Mouse (Mus musculus) spleen, adult 2 months (tissue): Measurements from ENCODE around the gene Npdc1. TPM values are rescaled to one million over a fixed set of nuclear protein-coding genes. Genes with fewer than 3 reads are reported as not detected.

ENCODE experiments used
- DNase-seq, 2 experiments: peaks; one replicate each; pipeline versions ENCODE4 v3.0.0 to v3.0.0-alpha.2; 2012 to 2021; ENCODE audit warnings: low spot score in 2 of 2, low read depth in 1 of 2
- H3K27ac ChIP-seq: fragments of 200-500 bp; 2 replicates; pipeline ENCODE4 v1.5.1; 2012; ENCODE audit warnings: low read length, inconsistent platforms; ENCODE audit not compliant: insufficient read depth
- H3K27me3 ChIP-seq: fragments of 200-500 bp; 2 replicates; pipeline ENCODE4 v1.6.1; 2012; ENCODE audit warnings: mild to moderate bottlenecking, moderate library complexity, low read length, inconsistent platforms; ENCODE audit not compliant: control insufficient read depth, insufficient read depth
- H3K36me3 ChIP-seq: fragments of 200-500 bp; 2 replicates; pipeline ENCODE4 v1.6.1; 2012; ENCODE audit warnings: mild to moderate bottlenecking, low read length, inconsistent platforms; ENCODE audit not compliant: control insufficient read depth, insufficient read depth
- H3K4me1 ChIP-seq: fragments of 200-500 bp; 2 replicates; pipeline ENCODE4 v1.6.1; 2011; ENCODE audit warnings: inconsistent platforms; ENCODE audit not compliant: control insufficient read depth, insufficient read depth, insufficient read length
- H3K4me3 ChIP-seq: fragments of 200-500 bp; 2 replicates; pipeline ENCODE4 v1.5.1; 2011; ENCODE audit warnings: mild to moderate bottlenecking, inconsistent platforms; ENCODE audit not compliant: insufficient read depth, insufficient read length; ENCODE audit errors: extremely low read depth
- CTCF ChIP-seq: fragments of 200-500 bp; IDR thresholded peaks from 2 replicates; pipeline ENCODE4 v1.5.1; 2011; ENCODE audit warnings: mild to moderate bottlenecking, inconsistent platforms; ENCODE audit not compliant: insufficient read depth, insufficient read length, insufficient replicate concordance; ENCODE audit errors: extremely low read depth
- POLR2A ChIP-seq: fragments of 200-500 bp; IDR thresholded peaks from 2 replicates; pipeline ENCODE4 v1.6.1; 2011; ENCODE audit warnings: low read depth, low read length, inconsistent platforms
- WGBS: fragments of 180-500 bp; shearing (Covaris S2); methylation state at CpG from one replicate; pipeline ENCODE4 v1.1.7; 2018; 5-methylcytosine and 5-hydroxymethylcytosine counted together
- polyA plus RNA-seq: library from polyadenylated mRNA; depleted of rRNA; stranded (reverse); fragments of >200 nt; gene quantifications from 2 replicates; pipeline ENCODE4 v1.2.3, GENCODE M21; 2012; rRNA removed

The Npdc1 gene
- polyA plus RNA-seq, 1 experiment = 31.0 TPM

DNA sequence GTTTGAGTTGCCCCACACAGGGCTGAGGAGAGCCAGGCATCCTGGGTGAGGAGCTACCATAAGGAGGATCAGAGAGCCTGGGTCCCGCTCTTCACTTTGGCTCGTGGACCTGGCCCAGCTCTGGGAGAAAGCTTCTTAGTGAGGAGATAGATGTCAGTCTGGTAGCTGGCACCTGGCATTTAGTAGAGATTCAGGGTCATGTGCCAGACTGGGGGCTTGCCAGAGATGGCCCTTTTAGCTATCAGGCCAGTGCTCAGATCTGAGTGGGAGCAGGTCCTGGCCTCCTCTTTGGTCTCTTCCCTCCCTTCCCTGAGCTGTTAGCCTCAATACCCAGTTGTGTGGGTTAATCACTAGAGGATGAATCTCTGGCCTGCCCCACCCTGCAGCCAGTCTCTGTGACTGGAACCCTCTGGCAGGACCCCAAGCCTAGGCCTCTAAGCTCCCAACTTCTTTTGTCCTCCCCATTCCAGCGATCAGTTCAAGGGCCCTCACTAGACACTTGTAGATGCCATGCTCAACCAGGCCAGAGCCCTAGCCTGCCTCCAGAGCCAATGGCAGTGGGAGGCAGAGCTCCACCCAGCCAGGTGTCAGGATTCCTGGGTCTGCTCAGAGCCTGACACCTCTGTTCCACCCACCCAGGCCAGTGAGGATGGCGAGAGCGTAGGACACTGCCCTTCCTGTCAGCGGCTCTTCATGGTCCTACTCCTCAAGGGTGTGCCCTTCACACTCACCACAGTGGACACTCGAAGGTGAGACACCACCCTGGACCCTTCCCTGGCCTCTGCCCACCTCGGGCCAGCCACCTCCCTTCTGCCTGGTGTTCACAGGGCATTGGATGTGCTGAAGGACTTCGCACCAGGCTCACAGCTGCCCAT is 58.1 kb downstream of the Npdc1 start:
- Histone ChIP-seq H3K4me3 (no peak overlapping the region), H3K27me3 (no peaks in the 10 kb centered on the region), H3K4me1 (peaks cover 13% of the 10 kb centered on the region; the same call in 1 of the 2 replicates), H3K36me3 (peaks cover 6% of the 10 kb centered on the region), H3K27ac (no peak overlapping the region)
- TF ChIP-seq POLR2A (no peak), CTCF (no peak)
- no peak for DNase-seq
- 86% methylated on average over 9 of the region's 9 CpGs for WGBS

GRCm38 (mm10) chr2:25458911-25459310 is 59.8 kb downstream of the Npdc1 start:
- Histone ChIP-seq H3K27ac (no peak overlapping the region), H3K4me1 (peaks cover 13% of the 10 kb centered on the region; the same call in 1 of the 2 replicates), H3K27me3 (no peaks in the 10 kb centered on the region), H3K4me3 (no peak overlapping the region), H3K36me3 (peaks cover 6% of the 10 kb centered on the region)
- DNase-seq = no peak
- whole genome bisulfite sequencing = 82% methylated on average over 5 of the region's 5 CpGs
- TF ChIP-seq POLR2A = no peak
- TF ChIP-seq CTCF = no peak

Other genes starting within 250 kb of the Npdc1 start
- gene Nrarp, start 218.6 kb upstream of the Npdc1 start, polyA plus RNA-seq = 8.0 and 13.8 TPM in 2 replicates
- 77.5 and 104 TPM in 2 replicates for gene Tor4a, start 202.5 kb upstream of the Npdc1 start, polyA plus RNA-seq
- gene Nelfb, start 187.9 kb upstream of the Npdc1 start, polyA plus RNA-seq = 61.6 and 68.1 TPM in 2 replicates
- 0.05 TPM in 1 of 2 replicates, not detected in the other for gene Stpg3, start 184.7 kb upstream of the Npdc1 start, polyA plus RNA-seq
- 0.11 and 0.16 TPM in 2 replicates for gene Fam166a, start 180.6 kb upstream of the Npdc1 start, polyA plus RNA-seq
- 222 and 307 TPM in 2 replicates for gene Tubb4b, start 174.6 kb upstream of the Npdc1 start, polyA plus RNA-seq
- gene Slc34a3, start 165.0 kb upstream of the Npdc1 start, polyA plus RNA-seq = 0.04 and 0.06 TPM in 2 replicates
- gene Rnf224, start 162.6 kb upstream of the Npdc1 start, polyA plus RNA-seq = not detected in 2 replicates
- gene Rnf208, start 157.1 kb upstream of the Npdc1 start, polyA plus RNA-seq = 1.8 and 2.1 TPM in 2 replicates
- not detected in 2 replicates for gene Cysrt1, start 156.9 kb upstream of the Npdc1 start, polyA plus RNA-seq
- gene AL732309.1, start 152.5 kb upstream of the Npdc1 start, polyA plus RNA-seq = 21.0 and 25.2 TPM in 2 replicates
- 44.4 and 60.5 TPM in 2 replicates for gene Tmem203, start 143.9 kb upstream of the Npdc1 start, polyA plus RNA-seq
- 17.1 and 23.5 TPM in 2 replicates for gene Tprn, start 136.7 kb upstream of the Npdc1 start, polyA plus RNA-seq
- gene Ssna1, start 126.9 kb upstream of the Npdc1 start, polyA plus RNA-seq = 45.5 and 67.8 TPM in 2 replicates
- gene Anapc2, start 126.9 kb upstream of the Npdc1 start, polyA plus RNA-seq = 55.7 and 68.8 TPM in 2 replicates
- gene Tmem210, start 111.2 kb upstream of the Npdc1 start, polyA plus RNA-seq = not detected in 2 replicates
- 0.28 and 0.77 TPM in 2 replicates for gene Lrrc26, start 109.4 kb upstream of the Npdc1 start, polyA plus RNA-seq
- gene Grin1, start 80.2 kb upstream of the Npdc1 start, polyA plus RNA-seq = 0.04 and 0.26 TPM in 2 replicates
- 11.4 and 14.6 TPM in 2 replicates for gene Man1b1, start 67.0 kb upstream of the Npdc1 start, polyA plus RNA-seq
- 35.1 and 41.8 TPM in 2 replicates for gene Dpp7, start 43.0 kb upstream of the Npdc1 start, polyA plus RNA-seq
- gene Uap1l1, start 33.7 kb upstream of the Npdc1 start, polyA plus RNA-seq = 28.4 and 55.4 TPM in 2 replicates
- gene Sapcd2, start 27.0 kb upstream of the Npdc1 start, polyA plus RNA-seq = 6.7 and 9.4 TPM in 2 replicates
- gene Entpd2, start 3.5 kb upstream of the Npdc1 start, polyA plus RNA-seq = 5.0 and 5.9 TPM in 2 replicates
- gene Fut7, start 23.9 kb downstream of the Npdc1 start, polyA plus RNA-seq = 2.4 and 3.7 TPM in 2 replicates
- gene Abca2, start 29.4 kb downstream of the Npdc1 start, polyA plus RNA-seq = 61.1 and 67.6 TPM in 2 replicates
- gene Clic3, start 57.5 kb downstream of the Npdc1 start, polyA plus RNA-seq = 2.5 and 3.1 TPM in 2 replicates
- 68.7 and 86.4 TPM in 2 replicates for gene Paxx, start 61.7 kb downstream of the Npdc1 start, polyA plus RNA-seq
- 0.27 and 7.8 TPM in 2 replicates for gene Ptgds, start 70.7 kb downstream of the Npdc1 start, polyA plus RNA-seq
- gene Lcn12, start 94.6 kb downstream of the Npdc1 start, polyA plus RNA-seq = not detected in 2 replicates
- 34.7 and 42.0 TPM in 2 replicates for gene Fbxw5, start 101.4 kb downstream of the Npdc1 start, polyA plus RNA-seq
- gene C8g, start 102.4 kb downstream of the Npdc1 start, polyA plus RNA-seq = 1.9 TPM in 2 replicates
- gene Traf2, start 147.6 kb downstream of the Npdc1 start, polyA plus RNA-seq = 21.6 and 22.6 TPM in 2 replicates
- gene Edf1, start 158.5 kb downstream of the Npdc1 start, polyA plus RNA-seq = 56.2 and 74.7 TPM in 2 replicates
- 2.2 and 4.0 TPM in 2 replicates for gene Mamdc4, start 175.5 kb downstream of the Npdc1 start, polyA plus RNA-seq
- 22.5 and 28.5 TPM in 2 replicates for gene Phpt1, start 175.9 kb downstream of the Npdc1 start, polyA plus RNA-seq
- 6.3 and 7.6 TPM in 2 replicates for gene Ajm1, start 182.4 kb downstream of the Npdc1 start, polyA plus RNA-seq
- gene Rabl6, start 209.2 kb downstream of the Npdc1 start, polyA plus RNA-seq = 43.6 and 55.1 TPM in 2 replicates
- not detected in 2 replicates for gene Ccdc183, start 218.3 kb downstream of the Npdc1 start, polyA plus RNA-seq
- gene Tmem141, start 222.7 kb downstream of the Npdc1 start, polyA plus RNA-seq = 16.4 and 16.8 TPM in 2 replicates
- gene Fcna, start 228.7 kb downstream of the Npdc1 start, polyA plus RNA-seq = 71.2 and 120 TPM in 2 replicates